Mouse (Mus musculus) kidney, adult 2 months (tissue): ENCODE measurements around the gene Gm11444.

Experiments used
- CTCF ChIP-seq: fragments of 200-500 bp; conservative IDR thresholded peaks from 2 replicates; pipeline ENCODE4 v1.5.1; 2011; ENCODE audit warnings: low read depth, mild to moderate bottlenecking, control low read depth, low read length, moderate library complexity, mixed read lengths; ENCODE audit not compliant: insufficient read depth, insufficient read length
- POLR2A ChIP-seq: fragments of 200-500 bp; IDR thresholded peaks from one replicate; pipeline ENCODE4 v1.6.1; 2011; ENCODE audit warnings: low read depth, low read length, control low read depth

- TF ChIP-seq CTCF (no peak), POLR2A (no peak)
These were observed 21.2 kb downstream of the Gm11444 start for GRCm38 (mm10) chr11:85828691-85829519.
